Mouse (Mus musculus) hindbrain, embryonic 12.5 days (tissue): ENCODE measurements around the gene Mgme1. TPM values are rescaled to one million over a fixed set of nuclear protein-coding genes. Genes with fewer than 3 reads are reported as not detected.

ENCODE experiments used
- ATAC-seq: fragments of 200-750 bp; cut with Nextera tagmentation; 2 replicates; pipeline ENCODE4 v1.8.0; 2017; ENCODE audit warnings: moderate TSS enrichment; ENCODE audit not compliant: low FRiP score
- H3K27ac ChIP-seq: fragments of 300-500 bp; sonication (generic); 2 replicates; pipeline ENCODE4 v1.5.1; 2016; ENCODE audit warnings: mild to moderate bottlenecking
- H3K27me3 ChIP-seq: fragments of 300-500 bp; sonication (generic); 2 replicates; pipeline ENCODE4 v1.6.1; 2016; ENCODE audit warnings: mild to moderate bottlenecking
- H3K36me3 ChIP-seq: fragments of 300-500 bp; sonication (generic); 2 replicates; pipeline ENCODE4 v1.6.1; 2016; ENCODE audit warnings: mild to moderate bottlenecking
- H3K4me1 ChIP-seq: fragments of 300-500 bp; sonication (generic); 2 replicates; pipeline ENCODE4 v1.6.1; 2016
- H3K4me2 ChIP-seq: fragments of 300-500 bp; sonication (generic); replicated peaks from 2 replicates; pipeline ENCODE4 v1.6.1; 2016; ENCODE audit warnings: mild to moderate bottlenecking
- H3K4me3 ChIP-seq: fragments of 300-500 bp; sonication (generic); 2 replicates; pipeline ENCODE4 v1.5.1; 2016; ENCODE audit warnings: mild to moderate bottlenecking
- H3K9ac ChIP-seq: fragments of 300-500 bp; sonication (generic); 2 replicates; pipeline ENCODE4 v1.6.1; 2016; ENCODE audit warnings: mild to moderate bottlenecking, moderate library complexity
- H3K9me3 ChIP-seq: fragments of 300-500 bp; sonication (generic); replicated peaks from 2 replicates; pipeline ENCODE4 v1.6.1; 2016; ENCODE audit warnings: mild to moderate bottlenecking
- WGBS: fragments of 180-500 bp; shearing (Covaris S2); methylation state at CpG from one replicate; pipeline ENCODE4 v1.1.7; 2016; 5-methylcytosine and 5-hydroxymethylcytosine counted together
- polyA plus RNA-seq: library from polyadenylated mRNA; unstranded; fragments of >200 nt; fragmentation: Nextera tagmentation; extraction: Ambion mirVana; gene quantifications from 2 replicates; pipeline ENCODE4 v1.2.1, GENCODE M21; 2016

The Mgme1 gene
- polyA plus RNA-seq, 1 experiment from 2014 or later: 16.2 TPM

- Histone ChIP-seq H3K9me3 (no peaks in the 10 kb centered on the region), H3K4me3 (no peak overlapping the region), H3K4me2 (no peak overlapping the region), H3K27ac (no peak overlapping the region), H3K27me3 (no peaks in the 10 kb centered on the region), H3K36me3 (no peaks in the 10 kb centered on the region), H3K9ac (no peak overlapping the region), H3K4me1 (peaks cover 7% of the 10 kb centered on the region; the same call in 1 of the 2 replicates)
- 66% methylated on average over 2 of the region's 2 CpGs for WGBS
- ATAC-seq: no peak
These were observed 31.1 kb upstream of the Mgme1 start for GRCm38 (mm10) chr2:144239318-144239717.

DNA sequence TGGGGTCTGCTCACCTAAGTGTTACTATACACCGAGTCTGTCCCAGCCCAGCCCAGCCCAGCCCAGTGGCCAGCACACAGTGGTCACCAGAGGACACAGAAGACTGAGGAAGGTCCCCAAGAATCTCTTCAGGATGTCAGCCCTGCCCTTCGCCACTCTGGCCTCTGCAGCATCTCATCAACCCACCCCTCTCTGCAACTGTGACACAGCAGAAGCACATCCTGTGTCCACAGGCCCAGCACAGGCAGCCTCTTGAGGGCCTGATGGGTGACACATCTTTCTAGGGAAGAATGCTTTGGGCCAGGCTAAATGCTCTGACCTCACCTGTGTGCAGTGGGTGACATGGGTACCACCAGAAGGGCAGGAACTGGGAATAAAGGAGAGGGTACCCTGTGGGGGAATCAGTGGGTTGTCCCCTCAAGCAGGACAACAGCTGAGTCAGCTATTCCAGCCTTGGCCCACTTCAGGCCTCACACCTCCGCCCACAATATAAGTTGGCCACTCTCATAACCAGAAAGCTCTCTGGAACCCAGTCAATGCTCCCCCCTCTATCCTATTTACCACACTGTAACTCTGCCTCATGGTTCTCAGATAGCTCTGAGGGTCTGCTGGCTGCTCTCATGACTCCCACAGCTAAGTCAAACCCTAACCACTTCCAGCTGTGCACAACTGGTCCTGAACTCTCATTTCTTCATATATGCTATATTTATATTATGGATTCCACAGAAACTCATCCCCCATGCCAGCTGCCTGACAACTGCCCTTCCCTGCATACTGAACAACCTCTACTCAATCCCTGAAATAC lies 30.2 kb upstream of the Mgme1 start:
- no peaks in the 10 kb centered on the region for H3K9me3 ChIP-seq
- H3K4me2 ChIP-seq: no peak overlapping the region
- no peaks in the 10 kb centered on the region for H3K36me3 ChIP-seq
- WGBS: 81% methylated on average over 3 of the region's 3 CpGs
- H3K9ac ChIP-seq: no peak overlapping the region
- ATAC-seq: no peak
- no peak overlapping the region for H3K4me3 ChIP-seq
- peaks cover 7% of the 10 kb centered on the region; the same call in 1 of the 2 replicates for H3K4me1 ChIP-seq
- no peak overlapping the region for H3K27ac ChIP-seq
- H3K27me3 ChIP-seq: no peaks in the 10 kb centered on the region

- Histone ChIP-seq H3K9me3 (no peaks in the 10 kb centered on the region), H3K27me3 (no peaks in the 10 kb centered on the region), H3K27ac (no peak overlapping the region), H3K9ac (no peak overlapping the region), H3K4me1 (peaks cover 11% of the 10 kb centered on the region; the same call in 1 of the 2 replicates), H3K36me3 (peaks cover 16% of the 10 kb centered on the region), H3K4me2 (no peak overlapping the region), H3K4me3 (no peak overlapping the region)
- 70% methylated on average over 7 of the region's 7 CpGs for WGBS
- no peak for ATAC-seq
These were observed 25.0 kb upstream of the Mgme1 start for GRCm38 (mm10) chr2:144245464-144245863.

DNA sequence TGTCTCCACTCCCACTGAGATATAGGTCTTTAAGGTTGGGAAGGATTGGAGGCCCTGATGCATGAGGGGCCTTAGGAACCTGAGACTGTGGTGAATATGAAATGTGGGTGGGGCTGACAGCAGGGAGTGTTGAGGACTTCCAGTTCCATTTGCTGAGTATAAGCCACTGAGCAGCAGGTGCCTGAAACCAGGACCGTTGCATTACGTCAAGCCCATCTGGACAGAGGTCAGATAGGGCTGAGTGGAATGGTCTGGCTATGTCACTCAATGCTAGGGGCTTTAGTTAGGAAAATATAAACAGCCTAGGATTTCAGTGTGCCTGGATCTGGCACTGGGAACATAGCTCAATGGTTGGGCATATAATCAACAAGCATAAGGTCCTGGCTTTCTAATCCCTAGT lies 24.2 kb upstream of the Mgme1 start:
- H3K4me2 ChIP-seq: no peak overlapping the region
- no peak overlapping the region for H3K4me3 ChIP-seq
- no peak overlapping the region for H3K9ac ChIP-seq
- H3K36me3 ChIP-seq: peaks cover 23% of the 10 kb centered on the region
- H3K9me3 ChIP-seq: no peaks in the 10 kb centered on the region
- no peak overlapping the region for H3K27ac ChIP-seq
- peaks cover 11% of the 10 kb centered on the region; the same call in 1 of the 2 replicates for H3K4me1 ChIP-seq
- no peaks in the 10 kb centered on the region for H3K27me3 ChIP-seq
- WGBS: 79% methylated on average over 2 of the region's 2 CpGs
- ATAC-seq: no peak

DNA sequence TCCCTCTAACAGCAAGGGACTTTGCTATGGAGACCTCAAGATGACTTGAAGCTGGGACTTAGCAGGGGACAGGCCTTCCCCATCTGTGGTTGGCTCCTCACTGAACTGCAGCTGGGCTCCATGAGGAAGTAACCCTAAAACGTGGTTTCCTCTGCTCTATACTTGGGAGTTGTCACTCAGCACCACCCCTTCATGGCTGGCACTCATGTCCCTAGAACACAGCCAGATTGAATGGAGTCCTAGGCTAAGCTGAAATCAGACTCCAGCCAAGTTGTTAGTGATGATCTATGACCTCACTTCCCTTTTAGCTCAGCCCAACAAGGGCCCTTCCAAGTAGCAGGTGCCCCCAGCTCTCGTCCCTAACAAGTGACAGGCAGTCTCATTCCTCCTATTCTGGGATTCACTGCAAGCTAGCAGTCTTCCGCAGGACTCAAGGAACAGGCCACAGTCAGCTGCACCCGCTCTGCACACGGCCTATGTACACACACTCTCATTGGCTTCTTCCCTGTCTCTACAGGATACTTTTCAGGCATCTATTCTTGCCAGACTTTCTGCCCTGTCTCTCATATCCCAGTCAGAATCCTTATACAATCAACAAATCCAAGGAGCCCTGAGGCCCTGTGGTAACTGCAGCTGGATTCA lies 23.0 kb upstream of the Mgme1 start:
- Histone ChIP-seq H3K27me3 (no peaks in the 10 kb centered on the region), H3K9me3 (no peaks in the 10 kb centered on the region), H3K4me1 (peaks cover 11% of the 10 kb centered on the region; the same call in 1 of the 2 replicates), H3K9ac (no peak overlapping the region), H3K27ac (peak overlapping the region; percentile 32; the same call in 1 of the 2 replicates), H3K36me3 (peaks cover 33% of the 10 kb centered on the region), H3K4me2 (no peak overlapping the region), H3K4me3 (no peak overlapping the region)
- ATAC-seq: no peak
- WGBS: 48% methylated on average over 5 of the region's 5 CpGs

DNA sequence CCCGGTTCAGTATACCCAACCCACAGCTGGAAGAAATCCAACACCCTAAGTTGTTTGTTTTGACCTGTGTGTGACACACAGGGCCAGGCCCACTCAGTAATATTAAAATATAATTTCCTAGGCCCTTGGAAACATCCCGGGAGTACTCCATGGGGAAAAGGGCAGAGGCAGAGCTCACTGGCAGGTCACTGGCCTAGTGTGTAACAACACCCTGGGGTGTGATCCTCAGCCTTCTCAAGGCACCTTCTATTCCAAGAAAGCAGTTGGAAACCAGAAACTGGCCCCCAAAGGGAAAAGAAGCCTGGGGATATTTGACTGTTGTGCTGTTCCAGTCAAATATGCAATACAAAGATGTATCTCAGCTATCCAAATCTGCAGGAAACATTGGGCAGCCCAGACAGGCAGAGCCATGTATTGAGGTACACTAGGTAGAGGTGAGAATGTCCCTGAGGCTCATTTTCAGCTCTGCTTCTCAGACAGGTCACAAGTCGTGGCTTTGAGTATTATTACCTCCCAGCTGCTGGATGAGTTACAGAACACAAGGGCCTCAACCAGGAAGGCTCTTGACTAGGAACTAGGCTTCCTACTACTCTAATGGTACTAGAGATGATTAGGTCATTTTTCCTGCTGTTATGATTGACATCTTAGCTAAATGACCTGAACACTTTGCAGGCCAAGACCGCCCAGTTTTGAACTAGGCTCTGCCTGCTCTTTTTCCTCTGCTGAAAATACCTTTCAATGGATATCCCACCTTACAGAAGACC lies 21.7 kb upstream of the Mgme1 start:
- H3K27ac ChIP-seq: no peak overlapping the region

GRCm38 (mm10) chr2:144250111-144250510 lies 20.4 kb upstream of the Mgme1 start:
- Histone ChIP-seq H3K27me3 (no peaks in the 10 kb centered on the region), H3K36me3 (peaks cover 59% of the 10 kb centered on the region), H3K9ac (no peak overlapping the region), H3K4me3 (no peak overlapping the region), H3K27ac (no peak overlapping the region), H3K9me3 (no peaks in the 10 kb centered on the region), H3K4me2 (no peak overlapping the region), H3K4me1 (peaks cover 11% of the 10 kb centered on the region; the same call in 1 of the 2 replicates)
- ATAC-seq: no peak

More for the DNA sequence above, 21.7 kb upstream of the Mgme1 start:
- peak; percentile 11; the same call in 1 of the 2 replicates for ATAC-seq
- H3K27me3 ChIP-seq: no peaks in the 10 kb centered on the region
- WGBS: 29% methylated on average over 4 of the region's 4 CpGs
- peaks cover 46% of the 10 kb centered on the region for H3K36me3 ChIP-seq
- H3K9me3 ChIP-seq: no peaks in the 10 kb centered on the region
- H3K4me3 ChIP-seq: no peak overlapping the region
- H3K4me1 ChIP-seq: peaks cover 11% of the 10 kb centered on the region; the same call in 1 of the 2 replicates
- no peak overlapping the region for H3K4me2 ChIP-seq
- no peak overlapping the region for H3K9ac ChIP-seq

DNA sequence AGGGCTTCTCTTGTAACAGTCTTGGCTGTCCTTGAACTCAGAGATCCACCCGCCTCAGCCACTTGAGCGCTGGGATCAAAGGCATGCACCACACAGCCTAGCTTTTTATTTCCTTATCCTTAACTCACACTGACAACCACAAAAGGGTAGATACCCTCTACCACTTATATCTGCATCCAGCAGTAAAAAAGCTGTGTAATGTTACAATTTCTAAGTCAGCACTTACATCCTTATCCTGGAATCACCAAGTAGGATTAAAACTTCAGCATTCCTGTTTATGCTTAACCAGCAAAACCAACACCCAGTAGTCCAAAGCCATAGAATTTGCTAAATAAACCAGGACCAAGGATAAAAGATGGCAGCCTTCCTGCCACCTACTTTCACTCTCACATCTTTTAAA lies 7.6 kb upstream of the Mgme1 start:
- Histone ChIP-seq H3K9ac (no peak overlapping the region), H3K9me3 (no peaks in the 10 kb centered on the region), H3K4me2 (no peak overlapping the region), H3K4me3 (no peak overlapping the region), H3K4me1 (peaks cover 9% of the 10 kb centered on the region), H3K27ac (no peak overlapping the region), H3K36me3 (peaks cover 22% of the 10 kb centered on the region), H3K27me3 (no peaks in the 10 kb centered on the region)
- WGBS: 85% methylated on average over 2 of the region's 2 CpGs
- no peak for ATAC-seq

GRCm38 (mm10) chr2:144264398-144265119 lies 5.9 kb upstream of the Mgme1 start:
- H3K36me3 ChIP-seq: peaks cover 7% of the 10 kb centered on the region
- ATAC-seq: no peak
- no peak overlapping the region for H3K4me2 ChIP-seq
- peaks cover 22% of the 10 kb centered on the region for H3K4me1 ChIP-seq
- no peak overlapping the region for H3K27ac ChIP-seq
- WGBS: 81% methylated on average over 5 of the region's 5 CpGs
- H3K27me3 ChIP-seq: no peaks in the 10 kb centered on the region
- no peak overlapping the region for H3K4me3 ChIP-seq
- no peaks in the 10 kb centered on the region for H3K9me3 ChIP-seq
- no peak overlapping the region for H3K9ac ChIP-seq

- H3K36me3 ChIP-seq: peaks cover 3% of the 10 kb centered on the region
These were observed 5.4 kb upstream of the Mgme1 start for GRCm38 (mm10) chr2:144265120-144265488.

DNA sequence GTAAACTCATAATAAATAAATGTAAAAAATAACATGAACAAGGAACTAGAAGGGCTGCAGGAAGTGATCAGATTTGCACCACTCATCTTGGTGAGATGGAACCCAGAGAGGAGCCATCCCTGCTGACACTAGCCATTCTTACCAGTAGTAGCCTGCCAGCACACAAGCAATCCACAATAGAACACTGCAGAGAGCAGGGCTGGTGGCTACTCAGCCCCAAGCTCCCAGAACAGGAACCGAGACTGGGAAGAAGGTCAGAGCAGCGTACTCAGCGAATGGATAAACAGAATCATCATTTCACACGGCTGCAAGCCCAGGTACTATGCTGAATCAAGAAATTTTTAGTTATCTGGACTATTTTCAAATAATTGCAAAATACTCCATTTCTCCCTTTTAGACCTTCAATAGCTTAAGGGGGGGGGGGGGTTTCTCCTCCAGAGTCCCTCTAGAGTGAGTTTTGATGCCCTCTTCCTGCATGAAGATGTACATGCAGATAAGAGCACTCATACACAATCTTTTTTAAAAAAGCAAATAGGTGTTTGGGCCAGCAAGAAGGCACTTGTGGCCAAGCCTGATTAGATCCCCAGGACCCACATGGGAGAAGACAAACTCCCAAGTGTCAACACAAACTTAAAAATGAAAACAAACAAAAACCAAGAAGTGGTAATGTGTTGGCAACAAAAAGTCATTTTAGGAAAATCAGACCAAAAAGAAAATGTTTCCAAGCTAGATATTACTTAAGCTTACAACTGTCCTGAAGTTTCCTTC lies 4.4 kb upstream of the Mgme1 start:
- no peak overlapping the region for H3K9ac ChIP-seq
- WGBS: 40% methylated on average over 4 of the region's 4 CpGs
- H3K9me3 ChIP-seq: no peaks in the 10 kb centered on the region
- no peak overlapping the region for H3K4me2 ChIP-seq
- no peak overlapping the region for H3K4me3 ChIP-seq
- ATAC-seq: no peak
- H3K4me1 ChIP-seq: peaks cover 22% of the 10 kb centered on the region
- H3K27ac ChIP-seq: no peak overlapping the region
- H3K27me3 ChIP-seq: no peaks in the 10 kb centered on the region
- no peaks in the 10 kb centered on the region; the same call in 1 of the 2 replicates for H3K36me3 ChIP-seq

More at GRCm38 (mm10) chr2:144265120-144265488, 5.4 kb upstream of the Mgme1 start:
- Histone ChIP-seq H3K27me3 (no peaks in the 10 kb centered on the region), H3K4me3 (no peak overlapping the region), H3K9ac (no peak overlapping the region), H3K9me3 (no peaks in the 10 kb centered on the region), H3K27ac (no peak overlapping the region), H3K4me1 (peaks cover 22% of the 10 kb centered on the region), H3K4me2 (no peak overlapping the region)
- 76% methylated on average over 3 of the region's 3 CpGs for WGBS
- no peak for ATAC-seq
